Mouse (Mus musculus): ENCODE measurements at regions not wholly inside any gene's neighbourhood (a gene's known extent, or its start where the extent isn't known, plus 50 kb on each side); places are given as distances from the start of the nearest gene placed in this dataset.

GRCm38 (mm10) chr10:44761324-44761723 is 233.0 kb upstream of the Prdm1 start:
- no peaks in the 10 kb centered on the region for H3K27me3 ChIP-seq (ENCODE audit: control insufficient read depth, insufficient read depth, insufficient read length)
- H3K79me2 ChIP-seq (ENCODE audit: control insufficient read depth, insufficient read depth), result no peaks in the 10 kb centered on the region
- TF ChIP-seq MAX (IDR thresholded peaks at IDR 0.05) (no peak), CTCF (IDR thresholded peaks at IDR 0.05; ENCODE audit: control insufficient read depth, insufficient read depth, insufficient read length) (no peak), FOSL1 (IDR thresholded peaks at IDR 0.05; ENCODE audit: insufficient read depth, low read length, poor library complexity, severe bottlenecking) (no peak)
- no peaks in the 10 kb centered on the region for H3K36me3 ChIP-seq (ENCODE audit: control insufficient read depth, insufficient read depth)
- no peak overlapping the region for H3K4me3 ChIP-seq (ENCODE audit: insufficient read depth, poor library complexity, severe bottlenecking)
- no peaks in the 10 kb centered on the region for H3K79me3 ChIP-seq (ENCODE audit: low read depth)
- H3ac ChIP-seq (ENCODE audit: control insufficient read depth, insufficient read length, low read depth), result no peak overlapping the region

DNA sequence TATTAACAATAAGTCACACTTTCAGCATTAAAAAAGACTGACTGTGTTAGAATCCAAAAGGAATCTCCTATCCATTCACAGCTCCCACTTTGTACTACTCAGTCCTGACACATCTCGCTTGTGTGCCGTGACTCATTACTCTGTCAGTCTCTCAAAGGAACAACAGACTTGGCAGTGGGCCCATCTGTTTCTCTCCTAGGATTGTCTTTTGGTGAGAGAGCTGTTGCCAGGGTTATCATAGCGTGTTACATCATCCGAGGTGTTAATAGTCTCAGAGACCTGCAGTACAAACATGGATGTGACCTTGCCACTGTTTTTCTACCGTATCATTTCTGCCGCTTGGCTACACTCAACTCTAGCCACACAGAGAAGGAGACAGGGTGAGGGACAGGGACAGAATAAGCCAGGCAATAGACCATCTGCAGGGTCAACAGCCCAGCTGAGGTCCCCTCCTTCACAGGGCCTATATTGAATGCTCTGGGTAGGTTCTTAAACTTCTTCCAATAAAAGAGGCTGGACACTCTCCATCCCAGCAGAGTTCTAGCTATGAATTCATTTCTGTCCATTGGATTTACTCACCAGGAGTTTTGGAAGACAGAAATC is 227.2 kb upstream of the Prdm1 start:
- Histone ChIP-seq H3K4me3 (ENCODE audit: insufficient read depth, poor library complexity, severe bottlenecking) (no peak overlapping the region), H3K27me3 (ENCODE audit: control insufficient read depth, insufficient read depth, insufficient read length) (no peaks in the 10 kb centered on the region), H3K79me3 (ENCODE audit: low read depth) (no peaks in the 10 kb centered on the region), H3K36me3 (ENCODE audit: control insufficient read depth, insufficient read depth) (no peaks in the 10 kb centered on the region), H3ac (ENCODE audit: control insufficient read depth, insufficient read length, low read depth) (no peak overlapping the region), H3K79me2 (ENCODE audit: control insufficient read depth, insufficient read depth) (no peaks in the 10 kb centered on the region)
- TF ChIP-seq MYOG (IDR thresholded peaks at IDR 0.05; ENCODE audit: control insufficient read depth, extremely low read depth, insufficient read length), result no peak
- TF ChIP-seq CTCF (IDR thresholded peaks at IDR 0.05; ENCODE audit: control insufficient read depth, insufficient read depth, insufficient read length), result no peak
- TF ChIP-seq USF1 (IDR thresholded peaks at IDR 0.05; ENCODE audit: low read depth), result no peak
- peak; percentile 80 for TF ChIP-seq FOSL1 (IDR thresholded peaks at IDR 0.05; ENCODE audit: insufficient read depth, low read length, poor library complexity, severe bottlenecking)
- TF ChIP-seq CEBPB (IDR thresholded peaks at IDR 0.05; ENCODE audit: low read depth), result peak; percentile 70
- no peak for TF ChIP-seq MAX (IDR thresholded peaks at IDR 0.05)
- TF ChIP-seq MYOD1 (IDR thresholded peaks at IDR 0.05; ENCODE audit: control insufficient read depth, insufficient read length, low read depth), result peak; percentile 20

GRCm38 (mm10) chr10:44754930-44755329 is 226.6 kb upstream of the Prdm1 start:
- no peak for TF ChIP-seq CEBPB (IDR thresholded peaks at IDR 0.05; ENCODE audit: low read depth)
- TF ChIP-seq MYOD1 (IDR thresholded peaks at IDR 0.05; ENCODE audit: control insufficient read depth, insufficient read length, low read depth), result no peak
- no peak for TF ChIP-seq USF1 (IDR thresholded peaks at IDR 0.05; ENCODE audit: low read depth)
- no peak for TF ChIP-seq FOSL1 (IDR thresholded peaks at IDR 0.05; ENCODE audit: insufficient read depth, low read length, poor library complexity, severe bottlenecking)
- TF ChIP-seq MYOG (IDR thresholded peaks at IDR 0.05; ENCODE audit: control insufficient read depth, extremely low read depth, insufficient read length), result no peak
- TF ChIP-seq CTCF (IDR thresholded peaks at IDR 0.05; ENCODE audit: control insufficient read depth, insufficient read depth, insufficient read length), result no peak
- no peak for TF ChIP-seq MAX (IDR thresholded peaks at IDR 0.05)
- H3ac ChIP-seq (ENCODE audit: control insufficient read depth, insufficient read length, low read depth), result no peak overlapping the region
- H3K79me2 ChIP-seq (ENCODE audit: control insufficient read depth, insufficient read depth), result no peaks in the 10 kb centered on the region
- no peaks in the 10 kb centered on the region for H3K36me3 ChIP-seq (ENCODE audit: control insufficient read depth, insufficient read depth)
- no peak overlapping the region for H3K4me3 ChIP-seq (ENCODE audit: insufficient read depth, poor library complexity, severe bottlenecking)
- no peaks in the 10 kb centered on the region for H3K27me3 ChIP-seq (ENCODE audit: control insufficient read depth, insufficient read depth, insufficient read length)
- H3K79me3 ChIP-seq (ENCODE audit: low read depth), result no peaks in the 10 kb centered on the region

DNA sequence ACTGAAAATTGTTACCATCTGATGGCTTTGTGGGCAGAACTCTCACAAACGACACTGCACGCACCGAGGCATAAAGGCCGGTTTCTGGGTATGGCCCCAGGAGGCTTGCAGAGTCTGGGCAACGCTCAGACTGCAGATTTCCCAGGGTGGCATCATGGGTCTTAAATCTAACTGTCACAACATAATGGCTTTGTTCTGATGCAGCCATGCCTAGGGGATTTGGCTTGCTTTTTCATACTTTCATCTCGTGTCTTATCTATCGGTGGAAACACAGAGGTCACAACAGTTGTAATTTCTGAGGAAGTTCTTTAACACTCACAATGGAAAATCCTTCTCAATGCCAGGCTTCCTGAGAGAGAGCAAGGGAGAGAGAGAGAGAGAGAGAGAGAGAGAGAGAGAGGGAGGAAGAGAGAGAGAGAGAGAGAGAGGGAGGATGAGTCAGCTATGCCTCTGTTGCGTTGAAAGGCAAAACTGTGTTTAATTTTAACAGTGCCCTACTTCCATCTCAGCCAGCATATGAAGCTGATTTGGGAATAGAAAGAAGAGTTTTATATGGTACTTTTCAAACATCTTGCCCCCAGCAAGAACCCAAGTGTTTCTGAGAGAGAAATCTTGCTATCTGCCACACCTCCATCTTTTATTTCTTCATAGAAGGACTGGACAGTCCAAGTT is 224.6 kb upstream of the Prdm1 start:
- Histone ChIP-seq H3K79me3 (ENCODE audit: low read depth) (no peaks in the 10 kb centered on the region), H3K36me3 (ENCODE audit: control insufficient read depth, insufficient read depth) (no peaks in the 10 kb centered on the region), H3K4me3 (ENCODE audit: insufficient read depth, poor library complexity, severe bottlenecking) (no peak overlapping the region), H3K27me3 (ENCODE audit: control insufficient read depth, insufficient read depth, insufficient read length) (no peaks in the 10 kb centered on the region), H3ac (ENCODE audit: control insufficient read depth, insufficient read length, low read depth) (no peak overlapping the region), H3K79me2 (ENCODE audit: control insufficient read depth, insufficient read depth) (no peaks in the 10 kb centered on the region)
- TF ChIP-seq MAX (IDR thresholded peaks at IDR 0.05) (no peak), USF1 (IDR thresholded peaks at IDR 0.05; ENCODE audit: low read depth) (no peak), CEBPB (IDR thresholded peaks at IDR 0.05; ENCODE audit: low read depth) (no peak), CTCF (IDR thresholded peaks at IDR 0.05; ENCODE audit: control insufficient read depth, insufficient read depth, insufficient read length) (no peak), MYOG (IDR thresholded peaks at IDR 0.05; ENCODE audit: control insufficient read depth, extremely low read depth, insufficient read length) (no peak), MYOD1 (IDR thresholded peaks at IDR 0.05; ENCODE audit: control insufficient read depth, insufficient read length, low read depth) (no peak), FOSL1 (IDR thresholded peaks at IDR 0.05; ENCODE audit: insufficient read depth, low read length, poor library complexity, severe bottlenecking) (no peak)

DNA sequence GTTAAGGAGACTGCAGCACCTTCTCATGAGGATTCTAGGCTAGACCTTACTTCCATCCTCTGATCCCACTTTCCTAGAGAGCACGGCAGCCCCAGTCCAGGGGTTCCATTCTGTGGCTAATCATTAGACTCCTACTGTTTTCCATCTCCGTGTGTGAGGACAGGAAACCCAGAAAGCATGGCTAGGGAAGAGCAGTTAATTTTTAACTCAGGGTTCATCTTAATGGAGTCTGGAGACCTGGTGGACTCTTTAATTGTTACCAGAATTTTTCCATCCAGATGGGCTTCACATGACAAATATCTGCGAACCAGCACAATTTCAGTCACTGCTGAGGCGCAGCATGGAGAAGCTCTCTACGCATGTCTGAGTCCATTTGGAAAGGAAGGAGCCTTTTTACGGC is 222.8 kb upstream of the Prdm1 start:
- Histone ChIP-seq H3ac (ENCODE audit: control insufficient read depth, insufficient read length, low read depth) (no peak overlapping the region), H3K79me2 (ENCODE audit: control insufficient read depth, insufficient read depth) (no peaks in the 10 kb centered on the region), H3K4me3 (ENCODE audit: insufficient read depth, poor library complexity, severe bottlenecking) (no peak overlapping the region), H3K79me3 (ENCODE audit: low read depth) (no peaks in the 10 kb centered on the region), H3K36me3 (ENCODE audit: control insufficient read depth, insufficient read depth) (no peaks in the 10 kb centered on the region), H3K27me3 (ENCODE audit: control insufficient read depth, insufficient read depth, insufficient read length) (no peaks in the 10 kb centered on the region)
- TF ChIP-seq FOSL1 (IDR thresholded peaks at IDR 0.05; ENCODE audit: insufficient read depth, low read length, poor library complexity, severe bottlenecking), result no peak
- TF ChIP-seq CTCF (IDR thresholded peaks at IDR 0.05; ENCODE audit: control insufficient read depth, insufficient read depth, insufficient read length), result no peak
- TF ChIP-seq CEBPB (IDR thresholded peaks at IDR 0.05; ENCODE audit: low read depth), result no peak
- no peak for TF ChIP-seq USF1 (IDR thresholded peaks at IDR 0.05; ENCODE audit: low read depth)
- no peak for TF ChIP-seq MYOD1 (IDR thresholded peaks at IDR 0.05; ENCODE audit: control insufficient read depth, insufficient read length, low read depth)
- no peak for TF ChIP-seq MAX (IDR thresholded peaks at IDR 0.05)
- no peak for TF ChIP-seq MYOG (IDR thresholded peaks at IDR 0.05; ENCODE audit: control insufficient read depth, extremely low read depth, insufficient read length)
